Mouse (Mus musculus): ENCODE measurements at regions not wholly inside any gene's neighbourhood (a gene's known extent, or its start where the extent isn't known, plus 50 kb on each side); places are given as distances from the start of the nearest gene placed in this dataset.

DNA sequence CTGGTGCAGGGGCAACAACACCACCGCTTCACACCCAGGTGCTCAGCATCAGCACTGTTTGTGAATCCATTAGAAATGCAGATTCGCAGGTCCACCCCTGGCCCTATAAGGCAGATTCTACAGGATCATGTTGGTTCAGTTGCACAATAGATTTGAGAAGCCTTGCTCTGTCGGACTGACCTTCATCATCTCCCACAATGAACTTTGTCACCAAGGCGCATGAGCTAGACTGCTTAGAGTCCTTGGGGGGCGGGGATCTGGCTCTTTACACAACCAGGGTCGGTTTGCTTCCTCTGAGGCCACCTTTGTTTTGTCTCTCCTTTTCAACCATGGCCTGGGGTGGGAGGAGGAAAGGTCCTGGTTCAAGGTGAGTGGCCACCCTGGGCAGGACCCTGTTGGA is 209.7 kb downstream of the Igsf11 start:
- DNase-seq: no peak

DNA sequence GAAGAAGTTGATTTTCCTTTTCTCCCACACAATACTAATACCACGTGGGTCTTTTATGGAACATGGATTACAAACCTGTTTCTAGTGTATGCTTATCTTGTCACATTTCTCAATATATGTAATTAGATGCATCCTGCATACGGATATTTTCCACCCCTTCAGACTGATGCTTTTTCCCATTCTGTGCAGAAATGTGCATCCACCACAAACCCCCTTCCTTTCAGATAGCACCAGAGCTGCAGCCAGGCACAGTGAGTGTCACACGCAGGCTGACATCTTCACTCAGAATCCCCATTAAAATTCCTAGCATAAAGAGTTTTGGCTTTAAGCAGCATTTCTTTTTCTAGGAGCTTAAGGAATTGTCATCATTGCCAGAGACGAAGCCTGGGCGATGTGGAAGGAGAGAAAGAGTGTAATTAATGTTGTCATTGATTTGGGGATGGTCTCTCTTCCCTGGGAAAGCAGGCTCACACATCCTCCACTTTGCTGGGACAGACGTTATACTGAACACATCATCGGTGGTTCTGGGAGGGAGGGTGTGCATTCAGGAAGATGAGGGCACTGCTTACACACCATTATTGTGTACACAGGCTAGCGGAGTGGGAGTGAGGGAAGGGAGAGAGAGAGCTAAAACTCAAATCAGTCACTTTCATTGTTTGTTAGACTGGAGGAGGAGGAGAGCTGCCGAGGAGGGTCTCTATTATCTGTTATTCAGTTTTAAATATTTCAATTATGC is 211.1 kb downstream of the Igsf11 start:
- no peak for DNase-seq

DNA sequence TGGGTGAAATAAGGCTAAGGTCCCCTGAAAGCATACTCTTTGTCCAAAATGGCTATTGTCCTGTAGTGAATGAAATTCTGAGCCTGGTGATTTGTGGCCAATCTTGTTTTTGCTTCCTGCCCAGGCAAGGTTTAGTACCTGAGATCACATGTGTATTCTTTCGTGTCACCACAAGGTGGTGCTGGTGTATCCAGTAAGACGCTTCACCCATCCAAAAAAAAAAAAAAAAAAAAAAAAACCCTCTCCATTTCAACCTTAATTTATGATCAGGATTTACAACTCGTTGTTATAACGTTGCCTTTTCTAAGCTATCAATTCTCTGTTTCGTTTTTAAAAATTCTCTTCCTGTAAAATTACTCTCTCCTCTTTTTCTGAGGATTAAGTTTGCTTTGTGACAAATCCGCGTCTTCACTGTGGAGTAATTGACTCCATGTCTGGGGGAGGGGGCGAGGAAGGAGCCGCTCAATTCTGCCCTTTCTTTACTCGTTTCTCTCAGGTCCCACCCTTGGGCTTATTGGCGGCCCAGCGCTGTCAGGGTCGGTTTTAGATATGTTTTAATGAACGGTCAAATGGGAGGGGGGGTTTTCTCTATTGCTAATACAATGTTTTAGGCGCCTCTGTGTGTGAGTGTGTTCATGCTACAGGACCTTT is 217.0 kb downstream of the Igsf11 start:
- peak; percentile 63 for DNase-seq

DNA sequence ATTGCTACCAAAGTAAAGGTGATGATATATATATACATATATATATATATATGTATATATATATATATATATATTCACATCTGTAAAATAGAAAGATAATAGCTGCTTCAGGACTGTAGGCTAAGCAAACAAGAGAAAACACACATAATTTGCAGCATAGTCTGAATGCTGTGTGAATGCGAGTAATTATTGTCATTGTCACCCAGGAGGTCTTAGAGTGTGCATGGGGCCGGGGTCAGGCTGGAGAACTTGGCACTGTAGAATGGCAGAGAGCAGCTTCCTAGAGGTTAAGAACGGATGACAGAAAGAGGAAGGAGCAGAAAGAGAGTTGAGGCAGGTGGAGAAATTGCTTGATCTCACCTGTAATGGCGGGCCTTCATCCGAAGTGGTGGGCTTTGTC is 217.6 kb downstream of the Igsf11 start:
- no peak for DNase-seq

DNA sequence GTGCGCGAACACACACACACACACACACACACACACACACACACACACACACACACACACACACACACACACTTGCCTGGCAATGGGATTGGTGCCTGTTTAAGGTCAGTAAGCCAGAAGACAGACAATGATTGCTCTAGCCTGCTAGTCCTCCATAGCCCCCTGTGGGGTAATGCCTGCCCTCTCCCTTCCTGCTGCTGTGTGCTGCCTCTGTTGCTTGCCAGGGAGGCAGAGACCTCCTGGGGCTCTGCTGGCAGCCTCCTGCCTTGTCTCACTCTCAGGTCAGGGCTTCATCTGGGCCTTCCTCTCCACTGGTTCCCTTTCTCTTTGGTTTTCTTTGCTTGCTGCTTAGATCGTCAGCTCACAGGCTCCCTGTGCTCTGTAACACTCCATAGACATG is 225.6 kb downstream of the Igsf11 start:
- DNase-seq: no peak

DNA sequence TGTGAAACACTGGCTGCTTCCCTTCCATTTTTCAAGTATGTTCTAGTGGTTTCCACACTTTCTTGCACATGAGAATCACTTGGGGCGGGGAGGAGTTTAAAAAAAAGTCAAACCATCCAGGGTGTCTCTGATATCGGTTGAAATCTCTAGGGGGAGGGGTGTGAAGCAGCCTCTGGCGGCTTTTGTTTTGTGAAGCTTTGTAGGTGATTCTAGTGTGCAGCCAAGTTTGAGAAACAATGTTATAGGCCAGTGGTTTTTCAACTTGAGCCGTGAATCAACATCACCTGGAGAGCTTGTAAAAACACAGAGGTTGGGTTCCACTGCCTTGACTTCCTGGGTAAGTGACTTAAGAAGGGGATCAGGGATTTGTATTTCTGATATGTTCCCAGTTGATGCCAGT is 227.3 kb downstream of the Igsf11 start:
- no peak for DNase-seq

DNA sequence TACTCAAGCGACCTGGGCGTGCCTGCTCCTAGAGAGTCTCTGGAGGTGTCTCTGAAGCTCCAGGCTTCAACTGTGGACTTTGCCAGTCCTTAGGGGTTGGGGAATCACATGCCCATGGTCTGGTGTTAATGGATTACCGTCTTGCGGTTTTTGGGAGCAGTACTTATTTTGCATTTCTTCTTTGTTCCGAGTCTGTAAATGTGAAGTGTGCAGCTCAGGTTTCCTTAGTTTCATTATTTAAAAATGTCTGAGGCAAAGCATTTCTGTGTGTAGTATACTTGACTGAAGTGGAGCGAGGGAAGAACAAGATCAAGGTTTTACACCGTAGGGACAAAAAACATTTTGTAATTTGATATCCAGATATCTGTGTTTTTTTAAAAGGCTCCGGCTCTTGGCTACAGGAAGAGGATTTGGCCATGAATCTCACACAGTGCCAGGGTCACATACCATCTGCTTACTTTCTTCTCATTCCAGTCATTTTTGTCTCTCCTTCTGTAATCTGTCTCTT is 231.0 kb downstream of the Igsf11 start:
- no peak for DNase-seq

DNA sequence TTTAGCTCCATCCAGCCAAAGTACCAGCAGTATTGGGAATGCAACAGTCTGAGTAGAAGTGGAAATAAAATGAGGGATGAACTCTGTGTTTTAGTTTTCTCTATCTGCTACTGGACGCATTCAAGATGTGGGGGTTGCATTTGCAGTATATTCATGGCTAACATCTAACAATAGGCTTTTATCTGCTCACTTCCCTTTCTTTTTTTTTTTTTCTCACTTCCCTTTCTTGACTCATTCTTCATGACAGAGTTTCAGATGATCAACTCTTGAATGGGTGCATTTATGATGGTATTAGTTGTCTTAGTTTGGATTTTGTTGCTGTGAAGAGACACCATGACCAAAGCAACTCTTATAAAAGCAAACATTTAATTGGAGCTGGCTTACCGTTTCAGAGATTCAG is 240.0 kb downstream of the Igsf11 start:
- no peak for DNase-seq

DNA sequence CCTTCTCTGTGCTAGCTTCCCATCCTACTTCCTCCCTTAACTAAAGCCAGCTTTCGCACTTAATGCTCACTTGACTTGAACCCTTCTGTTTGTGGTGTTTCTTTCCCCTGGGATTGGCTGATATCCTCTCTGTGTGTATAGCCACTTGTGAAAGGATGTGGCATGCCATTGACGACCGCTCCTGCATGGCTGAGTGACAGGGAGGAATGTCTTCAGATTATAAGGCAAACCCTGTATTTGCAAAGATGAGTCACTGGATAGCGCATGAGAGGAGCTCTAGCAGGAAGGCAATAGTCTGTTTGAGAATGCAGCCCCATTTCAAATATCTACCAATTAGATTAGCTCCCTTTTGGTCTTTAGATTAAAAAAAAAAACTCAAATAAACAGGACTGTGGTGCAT is 243.3 kb downstream of the Igsf11 start:
- DNase-seq: no peak

DNA sequence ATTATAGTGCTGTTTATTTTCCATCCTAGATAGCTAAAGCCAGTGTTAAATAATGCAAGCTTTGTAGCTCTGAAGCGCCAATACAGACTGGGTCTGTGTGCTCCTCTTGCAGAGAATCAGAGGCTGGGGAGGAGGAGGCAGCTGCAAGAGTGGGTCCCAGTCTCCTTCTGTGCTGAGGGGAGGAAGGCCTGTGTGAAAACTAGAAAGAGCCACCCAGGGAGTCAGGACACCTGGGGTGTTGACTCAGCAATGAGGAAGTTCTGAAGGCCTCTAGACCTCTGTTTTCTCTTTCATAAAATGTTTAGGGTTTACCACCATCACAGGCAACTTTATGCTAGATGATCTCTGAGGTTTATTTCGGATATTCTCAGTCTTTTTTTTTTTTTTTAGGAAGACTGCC is 254.7 kb downstream of the Igsf11 start:
- DNase-seq: no peak

DNA sequence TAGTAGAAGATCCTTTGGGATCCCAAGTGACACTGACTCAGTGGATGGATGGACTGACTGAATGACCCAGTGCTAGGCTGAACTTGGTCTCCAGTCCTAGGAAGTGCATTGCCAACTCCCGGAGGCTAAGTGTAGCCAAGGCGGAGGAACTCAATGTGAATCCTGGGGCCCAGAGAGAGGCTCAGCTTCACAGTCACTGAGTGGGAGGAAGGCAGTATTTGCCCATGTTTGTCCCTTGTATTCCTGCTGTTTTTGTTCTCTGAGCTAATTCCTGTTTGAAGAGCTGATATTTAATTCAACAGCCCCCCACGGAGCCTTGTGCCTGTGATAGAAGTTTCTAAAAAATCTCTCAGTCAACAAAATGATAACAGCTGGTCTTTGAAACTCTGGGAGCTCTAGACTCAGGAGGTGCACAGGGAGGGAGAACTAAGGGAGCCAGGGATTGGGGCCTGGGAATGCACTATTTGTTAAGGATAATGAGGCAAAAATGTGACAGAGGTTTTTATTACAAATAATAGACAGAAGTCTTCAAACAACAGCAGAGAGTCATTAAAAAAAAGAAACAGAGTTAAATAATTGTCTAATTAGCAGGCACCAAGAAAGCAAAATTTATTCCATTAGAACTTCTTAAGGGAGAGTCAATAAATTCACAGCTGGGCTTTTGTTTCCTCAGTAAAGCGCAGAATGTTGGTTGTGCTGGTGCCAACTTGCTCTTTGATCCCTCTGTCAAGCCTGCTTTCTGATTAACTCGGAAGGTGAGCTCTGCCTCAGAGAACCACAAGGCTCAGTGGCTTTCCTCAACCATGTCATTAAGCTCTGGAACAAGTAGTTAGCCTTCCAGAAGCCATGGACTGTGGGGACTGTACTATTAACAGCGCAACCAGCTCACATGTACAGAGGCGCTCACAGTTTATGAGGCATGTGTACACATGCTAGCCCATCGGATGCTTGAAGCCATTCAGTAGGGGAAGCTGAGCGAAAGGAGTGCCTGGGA is 259.2 kb downstream of the Igsf11 start:
- DNase-seq: peak; percentile 46

DNA sequence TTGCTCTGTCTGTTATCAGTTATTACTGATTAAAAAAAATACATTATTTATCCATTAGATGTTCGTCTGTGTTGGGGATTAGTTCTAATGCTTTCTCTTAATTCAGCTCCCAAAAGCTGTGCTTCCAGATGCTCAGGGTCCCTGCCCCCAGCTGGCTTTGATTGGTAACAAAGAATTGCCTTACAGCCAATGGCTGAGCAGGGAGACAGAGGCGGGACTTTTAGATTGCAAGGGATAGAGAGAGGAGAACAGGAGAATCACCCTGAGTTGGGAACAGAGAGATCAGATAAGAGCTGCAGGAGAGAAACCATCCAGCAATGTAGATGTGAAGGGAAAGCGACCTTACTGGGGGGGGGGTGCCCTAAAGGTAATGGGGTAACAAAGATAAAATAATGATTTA is 266.4 kb downstream of the Igsf11 start:
- no peak for DNase-seq

DNA sequence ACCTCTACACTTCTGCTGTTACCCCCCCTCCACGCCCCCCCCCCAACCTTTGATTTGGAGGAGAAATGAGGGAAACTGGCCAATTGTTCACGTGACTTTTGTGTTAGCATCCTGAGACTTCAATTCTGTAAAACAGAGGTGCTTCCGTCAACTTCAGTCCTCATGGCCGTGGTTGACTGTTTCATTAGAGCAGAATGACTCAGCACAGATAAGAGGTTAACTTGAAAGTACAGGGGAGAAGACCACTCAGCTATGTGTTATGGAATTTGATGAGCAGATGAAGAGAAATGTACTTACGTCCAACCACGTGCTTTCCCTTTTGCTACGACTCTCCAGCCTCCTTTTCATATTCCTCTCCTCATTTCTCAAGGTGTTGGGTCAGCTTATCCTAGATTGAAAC is 267.3 kb downstream of the Igsf11 start:
- DNase-seq: no peak

DNA sequence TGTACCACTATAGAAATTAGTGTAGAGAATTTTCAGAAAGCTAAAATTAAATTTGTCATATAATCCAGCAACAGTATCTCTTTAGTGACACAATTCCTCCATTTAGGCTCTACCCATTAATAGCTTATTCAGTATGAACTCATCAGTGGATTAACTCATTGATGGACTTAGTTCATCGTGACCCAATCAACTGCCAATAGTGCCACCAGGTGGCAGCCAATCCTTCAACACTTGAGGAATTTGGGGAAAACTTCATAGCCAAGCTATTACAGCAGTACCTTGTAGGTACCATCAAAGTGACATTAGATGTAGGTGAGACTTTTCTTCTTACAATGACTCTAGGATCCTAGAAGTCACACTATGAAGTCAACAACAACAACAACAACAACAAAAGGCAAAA is 270.2 kb downstream of the Igsf11 start:
- no peak for DNase-seq

DNA sequence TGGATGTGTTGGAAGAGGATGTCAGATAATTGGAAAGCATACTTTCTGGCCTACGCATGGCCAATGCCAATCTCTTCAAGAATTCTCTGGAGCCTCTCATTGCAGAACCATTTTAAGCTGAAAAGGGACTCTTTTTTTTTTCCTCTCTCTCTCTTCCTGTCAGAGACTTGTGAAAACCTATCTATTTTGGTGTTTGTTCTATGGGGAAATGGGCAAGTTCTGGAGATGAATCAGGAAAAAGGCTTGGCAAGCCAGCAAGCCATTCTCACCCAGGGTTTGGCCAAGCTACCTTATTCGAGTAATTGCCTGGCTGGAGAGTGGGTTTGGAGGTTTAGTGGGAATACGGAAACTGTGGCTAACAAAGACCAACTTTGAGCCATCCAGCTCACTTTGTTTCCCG is 299.4 kb downstream of the Igsf11 start:
- DNase-seq: no peak

DNA sequence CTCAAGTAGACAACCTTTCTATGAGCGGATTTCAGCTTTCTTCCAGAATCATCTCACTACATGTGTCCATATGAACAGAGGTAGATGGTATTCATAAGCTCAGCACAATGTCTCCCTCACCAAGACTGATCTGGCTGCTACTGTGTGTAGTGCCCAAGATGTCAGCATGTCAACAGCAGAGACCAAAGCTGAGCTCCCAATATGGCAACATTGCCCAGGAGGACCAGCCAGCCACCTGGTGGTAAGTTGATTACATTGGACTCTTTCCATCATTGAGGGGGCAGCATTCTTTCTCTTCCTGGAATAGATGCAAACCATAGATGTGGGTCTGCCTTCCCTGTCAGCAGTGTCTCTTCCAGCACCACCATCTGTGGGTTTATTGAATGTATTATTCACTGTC is 303.0 kb downstream of the Igsf11 start:
- no peak for DNase-seq

DNA sequence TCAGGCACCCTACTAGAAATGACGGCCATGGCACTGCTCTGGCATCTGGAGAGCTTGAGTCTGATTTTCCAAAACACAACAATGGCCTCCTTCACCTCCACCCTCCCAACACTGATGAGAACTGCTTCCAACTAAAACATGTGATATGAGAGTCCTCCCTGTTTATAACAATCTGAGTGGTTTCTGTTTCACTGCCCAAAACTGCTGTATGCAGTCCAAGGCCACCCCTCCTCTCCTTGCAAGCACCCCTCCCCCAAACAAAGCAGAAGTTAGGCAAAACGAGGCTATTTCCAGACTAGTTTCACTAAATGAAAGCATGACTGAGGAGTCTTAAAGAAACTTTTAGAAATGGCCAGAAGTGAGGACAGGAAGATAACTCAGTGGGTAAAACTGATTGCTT is 304.4 kb downstream of the Igsf11 start:
- DNase-seq: no peak

DNA sequence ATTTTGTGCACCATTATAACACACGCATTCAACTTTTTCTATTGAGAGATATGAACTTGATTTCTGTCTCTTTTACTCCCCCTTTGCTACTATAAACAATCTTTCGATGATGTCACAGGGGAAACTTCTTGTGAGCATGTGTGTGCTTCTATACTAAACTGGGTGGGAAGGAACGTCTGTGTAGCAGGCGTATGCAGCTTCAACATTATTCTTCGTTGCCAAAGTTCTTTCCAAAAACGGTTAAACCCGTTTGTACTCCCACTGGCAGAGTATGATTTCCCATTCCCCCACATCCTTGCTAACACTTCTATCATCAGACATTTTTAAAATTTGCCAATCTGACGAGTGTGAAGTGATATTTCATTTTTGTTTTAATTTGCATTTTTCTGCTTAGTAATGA is 331.1 kb downstream of the Igsf11 start:
- DNase-seq: no peak

DNA sequence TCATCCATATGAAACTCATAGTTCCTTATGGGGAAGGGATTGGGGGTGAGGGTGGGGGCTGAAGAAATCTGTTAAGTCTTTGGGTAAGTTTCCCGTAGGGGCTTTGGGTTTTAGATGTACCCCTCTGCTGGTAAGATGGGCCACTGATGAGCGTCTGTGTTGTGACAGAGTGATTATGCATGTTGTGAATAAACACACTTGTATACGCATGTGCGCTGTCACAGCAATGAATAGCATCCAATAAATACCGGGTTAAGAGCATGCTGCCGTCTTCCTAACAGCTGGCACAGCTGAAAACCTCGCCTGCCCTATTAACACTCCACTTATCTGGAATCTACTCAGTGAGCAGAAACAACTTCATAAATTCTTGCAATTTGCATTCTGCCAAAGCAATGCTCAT is 337.0 kb downstream of the Igsf11 start:
- DNase-seq: no peak

DNA sequence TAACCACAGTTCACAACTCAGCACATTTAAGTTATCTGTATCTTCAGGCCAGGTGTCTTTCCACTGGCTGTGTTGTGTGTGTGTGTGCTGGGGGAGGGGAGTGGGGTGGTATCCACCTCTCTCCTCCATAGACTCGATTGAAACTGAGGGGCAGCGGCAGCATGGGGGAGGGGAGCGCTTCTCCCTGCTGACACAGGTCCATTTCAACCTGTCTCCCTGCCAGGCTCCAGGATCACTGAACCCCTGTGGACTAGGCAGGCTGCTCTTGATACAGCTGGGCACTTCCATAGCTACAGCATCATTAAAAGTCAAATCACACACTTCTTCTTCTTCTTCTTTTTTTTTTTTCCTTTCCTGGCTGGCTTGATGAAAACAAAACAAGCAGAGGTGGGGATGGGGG is 338.0 kb downstream of the Igsf11 start:
- no peak for DNase-seq

DNA sequence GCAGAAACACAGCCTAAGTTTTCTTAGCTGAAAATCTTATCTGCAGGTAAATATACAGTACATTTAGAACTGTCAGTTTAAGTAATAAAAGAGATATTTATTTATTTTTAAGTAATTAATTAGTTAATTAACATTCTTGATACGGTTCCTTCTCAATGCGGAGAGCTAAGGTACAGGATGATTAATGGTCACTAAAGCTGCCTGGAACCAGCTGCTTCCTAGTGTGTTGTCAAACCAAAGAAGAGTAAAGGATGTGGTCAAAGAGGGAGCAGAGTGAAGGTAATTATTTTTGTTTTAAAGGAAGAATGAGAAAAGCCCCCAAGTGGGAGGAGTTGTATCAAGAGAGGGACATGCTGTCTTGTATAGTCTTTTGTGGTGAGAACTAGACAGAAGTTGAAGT is 341.8 kb downstream of the Igsf11 start:
- no peak for DNase-seq

DNA sequence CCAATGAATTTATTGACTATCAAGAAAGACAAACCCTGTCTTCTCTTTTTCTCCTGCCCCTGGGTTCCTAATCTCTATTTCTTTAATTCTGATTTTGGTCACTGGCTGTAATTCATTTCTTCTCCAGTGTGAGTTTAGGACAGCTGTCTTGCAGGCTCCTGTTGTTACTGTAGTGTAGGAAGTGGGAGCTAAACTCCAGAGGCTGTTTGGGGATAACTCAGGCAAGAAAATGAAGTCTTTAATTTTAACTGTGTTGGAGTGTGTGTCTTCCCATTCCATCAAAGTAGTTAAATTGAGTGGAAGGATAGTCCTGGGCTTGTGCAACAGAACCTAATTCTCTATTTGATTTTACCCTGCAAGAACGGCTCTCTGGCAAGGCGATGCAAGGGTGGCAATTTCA is 381.0 kb downstream of the Igsf11 start:
- no peak for DNase-seq

DNA sequence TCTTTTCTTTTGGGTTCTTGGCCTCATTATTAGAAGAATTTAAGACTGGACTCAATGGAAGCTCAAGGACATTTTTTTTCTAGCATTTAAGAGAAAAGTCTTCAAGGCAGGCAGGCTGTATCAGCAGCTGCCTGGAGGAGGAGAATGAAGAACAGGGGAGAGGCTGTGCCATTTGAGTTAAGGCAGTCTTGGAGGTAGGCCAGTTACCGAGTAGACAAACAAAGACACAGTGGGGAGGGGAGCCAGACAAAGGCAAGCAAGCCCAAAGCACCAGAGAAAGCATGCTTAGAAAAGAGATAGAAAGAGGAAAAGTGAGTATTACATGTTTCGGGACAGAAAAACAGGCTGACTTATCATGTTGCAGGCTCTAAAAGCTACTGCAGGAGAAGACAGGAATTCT is 392.0 kb downstream of the Igsf11 start:
- DNase-seq: no peak
